Mouse (Mus musculus) megakaryocyte, embryonic 14.5 days (primary cell): Measurements from ENCODE around the gene Gcgr.

Experiments
- FLI1 ChIP-seq: IDR thresholded peaks from 2 replicates; pipeline ENCODE4 v1.6.1; 2012; ENCODE audit warnings: low read length, inconsistent platforms, mixed read lengths
- GATA1 ChIP-seq: IDR thresholded peaks from 3 replicates; pipeline ENCODE4 v1.6.1; 2012; ENCODE audit warnings: mixed read lengths, low read length, inconsistent platforms, borderline replicate concordance

GRCm38 (mm10) chr11:120539285-120540014, 9.0 kb downstream of the Gcgr start:
- TF ChIP-seq GATA1 = no peak
- no peak for TF ChIP-seq FLI1
